Mouse (Mus musculus) large intestine, adult 2 months (tissue): Measurements from ENCODE around the gene Znhit2. TPM values are rescaled to one million over a fixed set of nuclear protein-coding genes. Genes with fewer than 3 reads are reported as not detected.

Experiments used
- polyA plus RNA-seq: library from polyadenylated mRNA; depleted of rRNA; stranded (reverse); fragments of >200 nt; gene quantifications from 2 replicates; pipeline ENCODE4 v1.2.3, GENCODE M21; 2012; rRNA removed

Gene Znhit2
- polyA plus RNA-seq, 1 experiment, result 34.9 TPM

Other genes with a start within 250 kb of the Znhit2 start
- 24.6 and 48.3 TPM in 2 replicates for gene Frmd8, start 185.9 kb upstream of the Znhit2 start, polyA plus RNA-seq
- gene Slc25a45, start 183.4 kb upstream of the Znhit2 start, polyA plus RNA-seq, result 16.0 and 122 TPM in 2 replicates
- 1.1 and 2.1 TPM in 2 replicates for gene Tigd3, start 167.0 kb upstream of the Znhit2 start, polyA plus RNA-seq
- 69.6 and 84.6 TPM in 2 replicates for gene Dpf2, start 148.2 kb upstream of the Znhit2 start, polyA plus RNA-seq
- 20.1 and 26.0 TPM in 2 replicates for gene Cdc42ep2, start 136.4 kb upstream of the Znhit2 start, polyA plus RNA-seq
- 44.6 and 56.0 TPM in 2 replicates for gene Pola2, start 97.0 kb upstream of the Znhit2 start, polyA plus RNA-seq
- 0.05 TPM in 1 of 2 replicates, not detected in the other for gene Slc22a20, start 75.0 kb upstream of the Znhit2 start, polyA plus RNA-seq
- gene Capn1, start 45.3 kb upstream of the Znhit2 start, polyA plus RNA-seq, result 102 and 120 TPM in 2 replicates
- 76.7 and 86.7 TPM in 2 replicates for gene Syvn1, start 14.6 kb upstream of the Znhit2 start, polyA plus RNA-seq
- gene Mrpl49, start 3.4 kb upstream of the Znhit2 start, polyA plus RNA-seq, result 25.2 and 26.8 TPM in 2 replicates
- 1,267 and 1,718 TPM in 2 replicates for gene Fau, start 3.3 kb upstream of the Znhit2 start, polyA plus RNA-seq
- 66.0 and 68.4 TPM in 2 replicates for gene Tm7sf2, start 7.2 kb downstream of the Znhit2 start, polyA plus RNA-seq
- 77.1 and 79.7 TPM in 2 replicates for gene Vps51, start 16.0 kb downstream of the Znhit2 start, polyA plus RNA-seq
- 0.37 and 0.38 TPM in 2 replicates for gene Tmem262, start 18.8 kb downstream of the Znhit2 start, polyA plus RNA-seq
- 0.50 TPM in 1 of 2 replicates, not detected in the other for gene Gm28374, start 21.1 kb downstream of the Znhit2 start, polyA plus RNA-seq
- gene Zfpl1, start 23.8 kb downstream of the Znhit2 start, polyA plus RNA-seq, result 79.9 and 96.7 TPM in 2 replicates
- gene Cdca5, start 23.8 kb downstream of the Znhit2 start, polyA plus RNA-seq, result 11.6 and 15.7 TPM in 2 replicates
- gene AC131692.1, start 33.2 kb downstream of the Znhit2 start, polyA plus RNA-seq, result 0.15 TPM in 1 of 2 replicates, not detected in the other
- gene Naaladl1, start 44.6 kb downstream of the Znhit2 start, polyA plus RNA-seq, result 1,535 and 1,726 TPM in 2 replicates
- gene Sac3d1, start 57.5 kb downstream of the Znhit2 start, polyA plus RNA-seq, result 21.4 and 24.2 TPM in 2 replicates
- gene Snx15, start 67.1 kb downstream of the Znhit2 start, polyA plus RNA-seq, result 40.7 and 47.6 TPM in 2 replicates
- gene Batf2, start 79.8 kb downstream of the Znhit2 start, polyA plus RNA-seq, result 123 and 147 TPM in 2 replicates
- 68.6 and 69.0 TPM in 2 replicates for gene Arl2, start 80.4 kb downstream of the Znhit2 start, polyA plus RNA-seq
- gene Majin, start 123.2 kb downstream of the Znhit2 start, polyA plus RNA-seq, result 1.2 and 1.9 TPM in 2 replicates
- gene Gpha2, start 165.2 kb downstream of the Znhit2 start, polyA plus RNA-seq, result 0.48 and 0.70 TPM in 2 replicates
- gene Ppp2r5b, start 174.7 kb downstream of the Znhit2 start, polyA plus RNA-seq, result 38.1 and 44.0 TPM in 2 replicates
- gene Atg2a, start 180.5 kb downstream of the Znhit2 start, polyA plus RNA-seq, result 23.3 and 32.0 TPM in 2 replicates
- gene Ehd1, start 215.5 kb downstream of the Znhit2 start, polyA plus RNA-seq, result 142 and 291 TPM in 2 replicates
- gene Cdc42bpg, start 245.3 kb downstream of the Znhit2 start, polyA plus RNA-seq, result 20.7 and 32.6 TPM in 2 replicates